Mouse (Mus musculus) bone marrow, adult 2 months (tissue): ENCODE results near the gene Cyb5r4.

Source experiments
- CTCF ChIP-seq: fragments of 200-500 bp; IDR thresholded peaks from 2 replicates; pipeline ENCODE4 v1.5.1; 2011; ENCODE audit warnings: low read length, control low read depth; ENCODE audit not compliant: control insufficient read depth, insufficient read depth
- POLR2A ChIP-seq: fragments of 200-500 bp; IDR thresholded peaks from 2 replicates; pipeline ENCODE4 v1.6.1; 2011; ENCODE audit warnings: low read depth, mild to moderate bottlenecking, control low read depth, low read length, borderline replicate concordance; ENCODE audit not compliant: control insufficient read depth

- no peak for TF ChIP-seq POLR2A
- TF ChIP-seq CTCF, result no peak
Observed at GRCm38 (mm10) chr9:86981551-86981950, 40.3 kb upstream of the Cyb5r4 start.
